Mouse (Mus musculus): ENCODE measurements around the gene Bok.

GRCm38 (mm10) chr1:93721557-93721956 lies 36.1 kb downstream of the Bok start:
- TF ChIP-seq CTCF (IDR thresholded peaks at IDR 0.05; ENCODE audit: borderline replicate concordance, insufficient read depth, low read length) (no peak), POLR2A (IDR thresholded peaks at IDR 0.05; ENCODE audit: low read depth, low read length) (no peak)
